Mouse (Mus musculus) liver, embryonic 11.5 days (tissue): ENCODE measurements around the gene Fxyd7. TPM values are rescaled to one million over a fixed set of nuclear protein-coding genes. Genes with fewer than 3 reads are reported as not detected.

Experiments
- ATAC-seq: fragments of 200-750 bp; cut with Nextera tagmentation; replicated peaks from 2 replicates; pipeline ENCODE4 v1.8.0; 2017; ENCODE audit warnings: moderate number of reproducible peaks, mild to moderate bottlenecking, moderate TSS enrichment, moderate library complexity; ENCODE audit not compliant: low FRiP score
- DNase-seq: peaks from one replicate; pipeline ENCODE4 v3.0.0-alpha.2; 2017; ENCODE audit warnings: low spot score
- H3K27ac ChIP-seq: fragments of 300-500 bp; sonication (generic); 2 replicates; pipeline ENCODE4 v1.5.1; 2014; ENCODE audit warnings: mild to moderate bottlenecking, low read depth, low read length, control low read depth
- H3K27me3 ChIP-seq: fragments of 300-500 bp; sonication (generic); replicated peaks from 2 replicates; pipeline ENCODE4 v1.6.1; 2014; ENCODE audit warnings: low read length, mixed read lengths; ENCODE audit not compliant: control insufficient read depth, insufficient read depth
- H3K36me3 ChIP-seq: fragments of 300-500 bp; sonication (generic); 2 replicates; pipeline ENCODE4 v1.6.1; 2014; ENCODE audit warnings: mild to moderate bottlenecking, low read length, moderate library complexity, mixed read lengths; ENCODE audit not compliant: control insufficient read depth, insufficient read depth
- H3K4me1 ChIP-seq: fragments of 300-500 bp; sonication (generic); replicated peaks from 2 replicates; pipeline ENCODE4 v1.6.1; 2014; ENCODE audit warnings: low read length, mixed read lengths; ENCODE audit not compliant: control insufficient read depth, insufficient read depth
- H3K4me2 ChIP-seq: fragments of 300-500 bp; sonication (generic); 2 replicates; pipeline ENCODE4 v1.6.1; 2014; ENCODE audit warnings: mild to moderate bottlenecking, control low read depth, moderate library complexity
- H3K4me3 ChIP-seq: fragments of 300-500 bp; sonication (generic); 2 replicates; pipeline ENCODE4 v1.5.1; 2014; ENCODE audit warnings: low read depth, low read length, control low read depth
- H3K9ac ChIP-seq: fragments of 300-500 bp; sonication (generic); 2 replicates; pipeline ENCODE4 v1.6.1; 2014; ENCODE audit warnings: low read depth, low read length, control low read depth
- H3K9me3 ChIP-seq: fragments of 300-500 bp; sonication (generic); 2 replicates; pipeline ENCODE4 v1.6.1; 2016; ENCODE audit warnings: low read length, inconsistent platforms, mixed read lengths; ENCODE audit not compliant: control insufficient read depth
- WGBS: fragments of 180-500 bp; shearing (Covaris S2); extraction: QIAGEN DNeasy Blood & Tissue Kit; methylation state at CpG from one replicate; pipeline ENCODE4 v1.1.7; 2014; 5-methylcytosine and 5-hydroxymethylcytosine counted together
- polyA plus RNA-seq: library from polyadenylated mRNA; unstranded; fragments of >200 nt; fragmentation: Nextera tagmentation; extraction: Ambion mirVana; gene quantifications from 2 replicates; pipeline ENCODE4 v1.2.1, GENCODE M21; 2014

The Fxyd7 gene
- polyA plus RNA-seq, 1 experiment from 2014 or later, result 1.9 TPM

- H3K27me3 ChIP-seq, result peaks cover 37% of the 10 kb centered on the region
- no peak overlapping the region for H3K9ac ChIP-seq
- 64% methylated on average over 11 of the region's 12 CpGs for WGBS
- H3K4me3 ChIP-seq, result no peak overlapping the region
- H3K9me3 ChIP-seq, result no peaks in the 10 kb centered on the region
- H3K27ac ChIP-seq, result no peak overlapping the region
- DNase-seq, result no peak
- no peak for ATAC-seq
- no peak overlapping the region for H3K4me2 ChIP-seq
- peaks cover 3% of the 10 kb centered on the region; the same call in 1 of the 2 replicates for H3K4me1 ChIP-seq
- no peaks in the 10 kb centered on the region for H3K36me3 ChIP-seq
Observed at GRCm38 (mm10) chr7:31040281-31041022, 10.8 kb downstream of the Fxyd7 start.

- 85% methylated on average over 4 of the region's 4 CpGs for WGBS
- no peaks in the 10 kb centered on the region for H3K36me3 ChIP-seq
- H3K9ac ChIP-seq, result no peak overlapping the region
- DNase-seq (no peak), ATAC-seq (no peak)
- no peaks in the 10 kb centered on the region for H3K9me3 ChIP-seq
- peaks cover 3% of the 10 kb centered on the region; the same call in 1 of the 2 replicates for H3K4me1 ChIP-seq
- H3K4me3 ChIP-seq, result no peak overlapping the region
- H3K27me3 ChIP-seq, result peaks cover 24% of the 10 kb centered on the region
- no peak overlapping the region for H3K27ac ChIP-seq
- no peak overlapping the region for H3K4me2 ChIP-seq
Observed at GRCm38 (mm10) chr7:31039011-31039410, 12.3 kb downstream of the Fxyd7 start.

GRCm38 (mm10) chr7:31037675-31038074 is 13.6 kb downstream of the Fxyd7 start:
- Histone ChIP-seq H3K27me3 (peaks cover 17% of the 10 kb centered on the region), H3K4me1 (peaks cover 3% of the 10 kb centered on the region; the same call in 1 of the 2 replicates), H3K4me2 (no peak overlapping the region), H3K9me3 (no peaks in the 10 kb centered on the region), H3K9ac (no peak overlapping the region), H3K36me3 (no peaks in the 10 kb centered on the region), H3K4me3 (no peak overlapping the region), H3K27ac (no peak overlapping the region)
- no peak for DNase-seq
- 28% methylated on average over 2 of the region's 2 CpGs for WGBS
- no peak for ATAC-seq

- no peak overlapping the region for H3K4me3 ChIP-seq
- no peak for ATAC-seq
- H3K9me3 ChIP-seq, result no peaks in the 10 kb centered on the region
- peaks cover 10% of the 10 kb centered on the region for H3K27me3 ChIP-seq
- peaks cover 1% of the 10 kb centered on the region; the same call in 1 of the 2 replicates for H3K4me1 ChIP-seq
- 69% methylated on average over 7 of the region's 7 CpGs for WGBS
- no peak overlapping the region for H3K27ac ChIP-seq
- no peak overlapping the region for H3K9ac ChIP-seq
- no peak for DNase-seq
- no peak overlapping the region for H3K4me2 ChIP-seq
- H3K36me3 ChIP-seq, result no peaks in the 10 kb centered on the region
Observed at GRCm38 (mm10) chr7:31036917-31037316, 14.3 kb downstream of the Fxyd7 start.

GRCm38 (mm10) chr7:31035291-31035690 is 16.0 kb downstream of the Fxyd7 start:
- Histone ChIP-seq H3K9me3 (no peaks in the 10 kb centered on the region), H3K36me3 (no peaks in the 10 kb centered on the region), H3K27ac (no peak overlapping the region), H3K4me3 (no peak overlapping the region), H3K9ac (0 out of 2 replicates have a peak overlapping the region, but pooled peaks have one; percentile 9), H3K4me2 (no peak overlapping the region), H3K4me1 (no peaks in the 10 kb centered on the region; the same call in 1 of the 2 replicates), H3K27me3 (peaks cover 2% of the 10 kb centered on the region)
- ATAC-seq (no peak), DNase-seq (no peak)
- WGBS, result 64% methylated on average over 11 of the region's 11 CpGs

GRCm38 (mm10) chr7:31034789-31035188 is 16.5 kb downstream of the Fxyd7 start:
- H3K9ac ChIP-seq, result no peak overlapping the region

GRCm38 (mm10) chr7:31033409-31034165 is 17.7 kb downstream of the Fxyd7 start:
- WGBS, result 43% methylated on average over 9 of the region's 9 CpGs
- H3K27ac ChIP-seq, result no peak overlapping the region; the same call in 1 of the 2 replicates

More at GRCm38 (mm10) chr7:31034789-31035188, 16.5 kb downstream of the Fxyd7 start:
- 57% methylated on average over 11 of the region's 11 CpGs for WGBS
- ATAC-seq (no peak), DNase-seq (no peak)
- Histone ChIP-seq H3K27me3 (no peaks in the 10 kb centered on the region), H3K4me1 (no peaks in the 10 kb centered on the region; the same call in 1 of the 2 replicates), H3K27ac (no peak overlapping the region), H3K36me3 (no peaks in the 10 kb centered on the region), H3K4me2 (no peak overlapping the region), H3K9me3 (no peaks in the 10 kb centered on the region), H3K4me3 (no peak overlapping the region)

GRCm38 (mm10) chr7:31031731-31032130 is 19.5 kb downstream of the Fxyd7 start:
- Histone ChIP-seq H3K9ac (no peak overlapping the region), H3K27ac (no peak overlapping the region), H3K27me3 (no peaks in the 10 kb centered on the region), H3K36me3 (no peaks in the 10 kb centered on the region), H3K9me3 (no peaks in the 10 kb centered on the region), H3K4me2 (no peak overlapping the region), H3K4me3 (no peak overlapping the region), H3K4me1 (no peaks in the 10 kb centered on the region; the same call in 1 of the 2 replicates)
- ATAC-seq (no peak), DNase-seq (no peak)
- WGBS, result 69% methylated on average over 7 of the region's 7 CpGs

More at GRCm38 (mm10) chr7:31033409-31034165, 17.7 kb downstream of the Fxyd7 start:
- Histone ChIP-seq H3K9ac (no peak overlapping the region), H3K36me3 (no peaks in the 10 kb centered on the region), H3K9me3 (no peaks in the 10 kb centered on the region), H3K27me3 (no peaks in the 10 kb centered on the region), H3K4me1 (no peaks in the 10 kb centered on the region; the same call in 1 of the 2 replicates), H3K4me2 (no peak overlapping the region), H3K4me3 (no peak overlapping the region)
- no peak for DNase-seq
- ATAC-seq, result 0 out of 2 replicates have a peak, but pooled peaks have one; percentile 26
